Mouse (Mus musculus) testis, adult 2 months (tissue): ENCODE measurements around the gene Sgsm2. TPM values are rescaled to one million over a fixed set of nuclear protein-coding genes. Genes with fewer than 3 reads are reported as not detected.
A peak's percentile ranks its signal among the peaks of the same experiment; 100 is the strongest.

Experiments
- H3K27ac ChIP-seq: fragments of 200-500 bp; 2 replicates; pipeline ENCODE4 v1.5.1; 2012; ENCODE audit warnings: low read depth, low read length; ENCODE audit not compliant: control insufficient read depth, insufficient read depth
- H3K27me3 ChIP-seq: fragments of 200-500 bp; 2 replicates; pipeline ENCODE4 v1.6.1; 2012; ENCODE audit warnings: mild to moderate bottlenecking, low read length, moderate library complexity; ENCODE audit not compliant: control insufficient read depth, insufficient read depth
- H3K36me3 ChIP-seq: fragments of 200-500 bp; 2 replicates; pipeline ENCODE4 v1.6.1; 2012; ENCODE audit warnings: mild to moderate bottlenecking, low read length; ENCODE audit not compliant: control insufficient read depth, insufficient read depth
- H3K4me1 ChIP-seq: fragments of 200-500 bp; 2 replicates; pipeline ENCODE4 v1.6.1; 2012; ENCODE audit warnings: low read length; ENCODE audit not compliant: control insufficient read depth, insufficient read depth
- H3K4me3 ChIP-seq: fragments of 200-500 bp; 2 replicates; pipeline ENCODE4 v1.5.1; 2012; ENCODE audit warnings: low read depth, mild to moderate bottlenecking, low read length, moderate library complexity, mixed read lengths; ENCODE audit not compliant: control insufficient read depth
- CTCF ChIP-seq: fragments of 200-500 bp; IDR thresholded peaks from 2 replicates; pipeline ENCODE4 v1.5.1; 2012; ENCODE audit warnings: low read depth, mild to moderate bottlenecking, inconsistent platforms, low read length, moderate library complexity; ENCODE audit not compliant: control insufficient read depth, insufficient read depth, insufficient replicate concordance
- POLR2A ChIP-seq: fragments of 200-500 bp; IDR thresholded peaks from 2 replicates; pipeline ENCODE4 v1.6.1; 2012; ENCODE audit warnings: low read depth, mild to moderate bottlenecking, inconsistent platforms, low read length, moderate library complexity; ENCODE audit not compliant: control insufficient read depth
- polyA plus RNA-seq: library from polyadenylated mRNA; depleted of rRNA; stranded (reverse); fragments of >200 nt; gene quantifications from 2 replicates; pipeline ENCODE4 v1.2.3, GENCODE M21; 2012

Gene Sgsm2
- polyA plus RNA-seq, 1 experiment = 27.9 TPM

- TF ChIP-seq CTCF (no peak), POLR2A (no peak)
Measured at GRCm38 (mm10) chr11:74924149-74924548, 27.3 kb upstream of the Sgsm2 start.

GRCm38 (mm10) chr11:74919249-74919648, 22.4 kb upstream of the Sgsm2 start:
- Histone ChIP-seq H3K4me3 (no peak overlapping the region), H3K36me3 (no peaks in the 10 kb centered on the region), H3K4me1 (no peaks in the 10 kb centered on the region), H3K27me3 (no peaks in the 10 kb centered on the region), H3K27ac (no peak overlapping the region)
- TF ChIP-seq CTCF (no peak), POLR2A (no peak)

More at GRCm38 (mm10) chr11:74924149-74924548, 27.3 kb upstream of the Sgsm2 start:
- Histone ChIP-seq H3K27me3 (no peaks in the 10 kb centered on the region), H3K4me3 (peak overlapping the region; percentile 3), H3K27ac (no peak overlapping the region), H3K4me1 (peaks cover 3% of the 10 kb centered on the region), H3K36me3 (no peaks in the 10 kb centered on the region)

- H3K4me1 ChIP-seq = no peaks in the 10 kb centered on the region
- no peak for TF ChIP-seq CTCF
- TF ChIP-seq POLR2A = no peak
- no peak overlapping the region for H3K4me3 ChIP-seq
- no peak overlapping the region for H3K27ac ChIP-seq
- H3K27me3 ChIP-seq = no peaks in the 10 kb centered on the region
- peaks cover 6% of the 10 kb centered on the region for H3K36me3 ChIP-seq
Measured at GRCm38 (mm10) chr11:74912492-74912891, 15.6 kb upstream of the Sgsm2 start.

- peaks cover 6% of the 10 kb centered on the region for H3K36me3 ChIP-seq
- no peaks in the 10 kb centered on the region for H3K27me3 ChIP-seq
- H3K27ac ChIP-seq = no peak overlapping the region
- TF ChIP-seq CTCF = no peak
- no peak for TF ChIP-seq POLR2A
- H3K4me3 ChIP-seq = no peak overlapping the region
- H3K4me1 ChIP-seq = no peaks in the 10 kb centered on the region
Measured at GRCm38 (mm10) chr11:74909978-74910377, 13.1 kb upstream of the Sgsm2 start.

GRCm38 (mm10) chr11:74908618-74909399, 11.9 kb upstream of the Sgsm2 start:
- H3K4me3 ChIP-seq = no peak overlapping the region

GRCm38 (mm10) chr11:74907850-74908249, 11.0 kb upstream of the Sgsm2 start:
- peaks cover 6% of the 10 kb centered on the region for H3K36me3 ChIP-seq
- no peak overlapping the region for H3K4me3 ChIP-seq
- H3K27ac ChIP-seq = no peak overlapping the region
- TF ChIP-seq POLR2A (no peak), CTCF (no peak)
- no peaks in the 10 kb centered on the region for H3K27me3 ChIP-seq
- no peaks in the 10 kb centered on the region for H3K4me1 ChIP-seq

More at GRCm38 (mm10) chr11:74908618-74909399, 11.9 kb upstream of the Sgsm2 start:
- TF ChIP-seq CTCF = no peak
- TF ChIP-seq POLR2A = no peak
- H3K4me1 ChIP-seq = no peaks in the 10 kb centered on the region
- no peaks in the 10 kb centered on the region for H3K27me3 ChIP-seq
- H3K27ac ChIP-seq = no peak overlapping the region
- peaks cover 6% of the 10 kb centered on the region for H3K36me3 ChIP-seq

GRCm38 (mm10) chr11:74902416-74902815, 5.6 kb upstream of the Sgsm2 start:
- Histone ChIP-seq H3K27me3 (no peaks in the 10 kb centered on the region), H3K4me1 (no peaks in the 10 kb centered on the region; the same call in 1 of the 2 replicates), H3K27ac (no peak overlapping the region), H3K4me3 (no peak overlapping the region), H3K36me3 (no peaks in the 10 kb centered on the region; the same call in 1 of the 2 replicates)
- TF ChIP-seq CTCF = no peak
- TF ChIP-seq POLR2A = no peak
